Mouse (Mus musculus): ENCODE results near the gene Dok5. TPM values are rescaled to one million over a fixed set of nuclear protein-coding genes. Genes with fewer than 3 reads are reported as not detected.

The Dok5 gene
- polyA plus RNA-seq (2015; fragmentation: Nextera tagmentation; extraction: Ambion mirVana) = 63.7 and 64.6 TPM in 2 replicates

GRCm38 (mm10) chr2:170731632-170732561 lies at the start of gene Dok5:
Gene Dok5, plus strand, starts transcription at chr2:170731807.
- Histone ChIP-seq H3K36me3 (no peaks in the 10 kb centered on the region), H3K9ac (peak within 1 kb of the TSS; percentile 79), H3K27ac (peak within 1 kb of the TSS; percentile 92), H3K27me3 (no peaks in the 10 kb centered on the region), H3K4me1 (replicated peaks) (peaks cover 38% of the 10 kb centered on the region), H3K4me3 (peak within 1 kb of the TSS; percentile 59), H3K4me2 (peak within 1 kb of the TSS; percentile 84), H3K9me3 (no peaks in the 10 kb centered on the region)
- WGBS = 2% methylated on average over 49 of the region's 53 CpGs
- ATAC-seq (ENCODE audit: low FRiP score) = peak; percentile 91

GRCm38 (mm10) chr2:170683385-170683784 lies 48.2 kb upstream of the Dok5 start:
- no peaks in the 10 kb centered on the region for H3K4me1 ChIP-seq (replicated peaks)
- no peaks in the 10 kb centered on the region for H3K9me3 ChIP-seq
- H3K9ac ChIP-seq = no peak overlapping the region
- no peaks in the 10 kb centered on the region for H3K27me3 ChIP-seq
- H3K36me3 ChIP-seq = no peaks in the 10 kb centered on the region
- no peak overlapping the region for H3K27ac ChIP-seq
- H3K4me2 ChIP-seq = no peak overlapping the region
- ATAC-seq (ENCODE audit: low FRiP score) = no peak
- WGBS = 80% methylated on average over 2 of the region's 2 CpGs
- H3K4me3 ChIP-seq = no peak overlapping the region

- H3K9me3 ChIP-seq = no peaks in the 10 kb centered on the region
- no peaks in the 10 kb centered on the region for H3K27me3 ChIP-seq
- no peaks in the 10 kb centered on the region for H3K36me3 ChIP-seq
- 86% methylated on average over 23 of the region's 23 CpGs for WGBS
- no peak overlapping the region for H3K4me3 ChIP-seq
- H3K4me1 ChIP-seq (replicated peaks) = peaks cover 4% of the 10 kb centered on the region; the same call in 1 of the 2 replicates
- H3K9ac ChIP-seq = no peak overlapping the region
- H3K4me2 ChIP-seq = no peak overlapping the region
- no peak overlapping the region for H3K27ac ChIP-seq
- ATAC-seq (ENCODE audit: low FRiP score) = no peak
Measured at GRCm38 (mm10) chr2:170695071-170695936, 36.3 kb upstream of the Dok5 start.

GRCm38 (mm10) chr2:170695937-170696510 lies 35.6 kb upstream of the Dok5 start:
- no peak overlapping the region for H3K4me3 ChIP-seq
- H3K4me1 ChIP-seq (replicated peaks) = peaks cover 4% of the 10 kb centered on the region; the same call in 1 of the 2 replicates
- H3K27ac ChIP-seq = no peak overlapping the region
- H3K27me3 ChIP-seq = no peaks in the 10 kb centered on the region
- H3K36me3 ChIP-seq = no peaks in the 10 kb centered on the region
- H3K4me2 ChIP-seq = no peak overlapping the region
- 76% methylated on average over 14 of the region's 14 CpGs for whole genome bisulfite sequencing
- ATAC-seq (ENCODE audit: low FRiP score) = no peak
- no peak overlapping the region for H3K9ac ChIP-seq
- no peaks in the 10 kb centered on the region for H3K9me3 ChIP-seq

GRCm38 (mm10) chr2:170700471-170700870 lies 31.1 kb upstream of the Dok5 start:
- no peak overlapping the region for H3K27ac ChIP-seq
- H3K4me1 ChIP-seq (replicated peaks) = peaks cover 10% of the 10 kb centered on the region; the same call in 1 of the 2 replicates
- no peaks in the 10 kb centered on the region for H3K36me3 ChIP-seq
- WGBS = 86% methylated on average over 4 of the region's 4 CpGs
- no peaks in the 10 kb centered on the region for H3K9me3 ChIP-seq
- H3K4me2 ChIP-seq = no peak overlapping the region
- ATAC-seq (ENCODE audit: low FRiP score) = no peak
- H3K9ac ChIP-seq = no peak overlapping the region
- no peak overlapping the region for H3K4me3 ChIP-seq
- H3K27me3 ChIP-seq = no peaks in the 10 kb centered on the region

GRCm38 (mm10) chr2:170706488-170706887 lies 25.1 kb upstream of the Dok5 start:
- WGBS = 89% methylated on average over 4 of the region's 4 CpGs
- ATAC-seq (ENCODE audit: low FRiP score) = no peak
- H3K9me3 ChIP-seq = peaks cover 5% of the 10 kb centered on the region; the same call in 1 of the 2 replicates

GRCm38 (mm10) chr2:170707672-170708071 lies 23.9 kb upstream of the Dok5 start:
- Histone ChIP-seq H3K27me3 (no peaks in the 10 kb centered on the region), H3K36me3 (no peaks in the 10 kb centered on the region), H3K4me3 (no peak overlapping the region), H3K4me2 (no peak overlapping the region), H3K9ac (no peak overlapping the region), H3K4me1 (replicated peaks) (0 out of 2 replicates have a peak, but pooled peaks cover 7% of the 10 kb centered on the region), H3K27ac (no peak overlapping the region), H3K9me3 (peaks cover 5% of the 10 kb centered on the region; the same call in 1 of the 2 replicates)
- no peak for ATAC-seq (ENCODE audit: low FRiP score)
- 83% methylated on average over 3 of the region's 3 CpGs for WGBS

More at GRCm38 (mm10) chr2:170706488-170706887, 25.1 kb upstream of the Dok5 start:
- H3K27me3 ChIP-seq = no peaks in the 10 kb centered on the region
- no peak overlapping the region for H3K27ac ChIP-seq
- H3K36me3 ChIP-seq = no peaks in the 10 kb centered on the region
- H3K9ac ChIP-seq = no peak overlapping the region
- H3K4me2 ChIP-seq = no peak overlapping the region
- 0 out of 2 replicates have a peak, but pooled peaks cover 7% of the 10 kb centered on the region for H3K4me1 ChIP-seq (replicated peaks)
- no peak overlapping the region for H3K4me3 ChIP-seq

- H3K4me1 ChIP-seq (replicated peaks) = 0 out of 2 replicates have a peak, but pooled peaks cover 7% of the 10 kb centered on the region
- H3K4me2 ChIP-seq = no peak overlapping the region
- 78% methylated on average over 9 of the region's 9 CpGs for WGBS
- H3K4me3 ChIP-seq = no peak overlapping the region
- no peaks in the 10 kb centered on the region for H3K27me3 ChIP-seq
- ATAC-seq (ENCODE audit: low FRiP score) = no peak
- H3K9ac ChIP-seq = no peak overlapping the region
- H3K27ac ChIP-seq = no peak overlapping the region
- H3K9me3 ChIP-seq = peaks cover 5% of the 10 kb centered on the region; the same call in 1 of the 2 replicates
- no peaks in the 10 kb centered on the region for H3K36me3 ChIP-seq
Measured at GRCm38 (mm10) chr2:170708901-170709300, 22.7 kb upstream of the Dok5 start.

- Histone ChIP-seq H3K9me3 (no peaks in the 10 kb centered on the region), H3K27ac (no peak overlapping the region), H3K4me2 (no peak overlapping the region), H3K9ac (no peak overlapping the region), H3K4me3 (no peak overlapping the region), H3K36me3 (no peaks in the 10 kb centered on the region), H3K27me3 (no peaks in the 10 kb centered on the region), H3K4me1 (replicated peaks) (no peaks in the 10 kb centered on the region)
- 86% methylated on average over 11 of the region's 11 CpGs for WGBS
- no peak for ATAC-seq (ENCODE audit: low FRiP score)
Measured at GRCm38 (mm10) chr2:170712658-170713285, 18.8 kb upstream of the Dok5 start.

GRCm38 (mm10) chr2:170720386-170720785 lies 11.2 kb upstream of the Dok5 start:
- Histone ChIP-seq H3K9ac (no peak overlapping the region), H3K4me1 (replicated peaks) (peaks cover 10% of the 10 kb centered on the region), H3K27ac (no peak overlapping the region), H3K4me2 (no peak overlapping the region), H3K36me3 (no peaks in the 10 kb centered on the region), H3K4me3 (no peak overlapping the region), H3K9me3 (no peaks in the 10 kb centered on the region), H3K27me3 (no peaks in the 10 kb centered on the region)
- 0 out of 2 replicates have a peak, but pooled peaks have one; percentile 63 for ATAC-seq (ENCODE audit: low FRiP score)
- 50% methylated on average over 4 of the region's 4 CpGs for whole genome bisulfite sequencing

- Histone ChIP-seq H3K27ac (no peak overlapping the region), H3K4me3 (no peak overlapping the region), H3K9ac (no peak overlapping the region), H3K9me3 (no peaks in the 10 kb centered on the region), H3K4me1 (replicated peaks) (peaks cover 10% of the 10 kb centered on the region), H3K4me2 (no peak overlapping the region), H3K27me3 (no peaks in the 10 kb centered on the region), H3K36me3 (no peaks in the 10 kb centered on the region)
- ATAC-seq (ENCODE audit: low FRiP score) = no peak
- WGBS = 68% methylated on average over 13 of the region's 13 CpGs
Measured at GRCm38 (mm10) chr2:170724136-170724535, 7.5 kb upstream of the Dok5 start.

Data from hindbrain, embryonic 13.5 days (tissue).